Mouse (Mus musculus) 3134 (cell line): ENCODE data around the gene Cttn.

Experiments used
- DNase-seq: peaks from one replicate; pipeline ENCODE4 v3.0.0-alpha.2; 2011; ENCODE audit warnings: low spot score; ENCODE audit not compliant: insufficient read length; ENCODE audit errors: extremely low read depth

Gene Cttn

DNA sequence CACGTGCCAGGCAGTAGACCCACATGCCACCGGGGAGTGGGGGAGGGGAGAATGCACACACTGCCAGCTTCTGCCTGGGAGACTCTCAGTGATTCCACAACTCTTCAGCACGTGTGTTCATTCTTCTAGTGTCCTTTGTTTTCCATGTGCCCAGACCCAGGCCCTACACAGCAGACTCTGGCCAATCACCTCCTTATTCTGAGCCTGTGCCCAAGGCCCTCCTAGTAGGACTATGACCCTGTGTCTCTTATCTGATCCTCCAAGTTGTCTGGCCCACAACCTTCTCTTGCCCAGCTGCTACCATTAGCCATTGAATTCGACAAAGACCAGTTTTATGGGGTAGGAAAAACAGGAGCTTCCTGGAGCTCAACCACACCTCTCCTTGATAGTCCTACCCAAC lies 68.3 kb downstream of the Cttn start:
- no peak for DNase-seq

GRCm38 (mm10) chr7:144391727-144392126 lies 79.1 kb downstream of the Cttn start:
- no peak for DNase-seq

- DNase-seq, result no peak
These were observed 80.1 kb downstream of the Cttn start for GRCm38 (mm10) chr7:144390676-144391075.

- DNase-seq, result no peak
These were observed 81.1 kb downstream of the Cttn start for GRCm38 (mm10) chr7:144389704-144390103.

- DNase-seq, result no peak
These were observed 83.3 kb downstream of the Cttn start for GRCm38 (mm10) chr7:144387537-144387936.
